Mouse (Mus musculus) liver, embryonic 16.5 days (tissue): ENCODE measurements around the gene Dmpk. TPM values are rescaled to one million over a fixed set of nuclear protein-coding genes. Genes with fewer than 3 reads are reported as not detected.
"Not testable (repeated sequence)": the region's sequence is repeated elsewhere in the genome, so short reads cannot be mapped to it uniquely, and the experiment has no call there.

Experiments used
- ATAC-seq: fragments of 200-750 bp; cut with Nextera tagmentation; 2 replicates; pipeline ENCODE4 v1.8.0; 2017; ENCODE audit warnings: low read depth, mild to moderate bottlenecking, moderate number of reproducible peaks, moderate library complexity
- H3K27ac ChIP-seq: fragments of 300-500 bp; sonication (generic); 2 replicates; pipeline ENCODE4 v1.5.1; 2014; ENCODE audit warnings: mild to moderate bottlenecking, low read length
- H3K27me3 ChIP-seq: fragments of 300-500 bp; sonication (generic); 2 replicates; pipeline ENCODE4 v1.6.1; 2014; ENCODE audit warnings: low read depth, low read length, mixed read lengths; ENCODE audit not compliant: control insufficient read depth, insufficient read depth
- H3K36me3 ChIP-seq: fragments of 300-500 bp; sonication (generic); 2 replicates; pipeline ENCODE4 v1.6.1; 2014; ENCODE audit warnings: mild to moderate bottlenecking; ENCODE audit not compliant: control insufficient read depth, insufficient read depth
- H3K4me1 ChIP-seq: fragments of 300-500 bp; sonication (generic); 2 replicates; pipeline ENCODE4 v1.6.1; 2014; ENCODE audit warnings: low read depth, low read length, mixed read lengths; ENCODE audit not compliant: control insufficient read depth
- H3K4me2 ChIP-seq: fragments of 300-500 bp; sonication (generic); 2 replicates; pipeline ENCODE4 v1.6.1; 2014; ENCODE audit warnings: low read depth, low read length, mixed read lengths
- H3K4me3 ChIP-seq: fragments of 300-500 bp; sonication (generic); 2 replicates; pipeline ENCODE4 v1.5.1; 2014; ENCODE audit warnings: low read depth, mild to moderate bottlenecking, low read length
- H3K9ac ChIP-seq: fragments of 300-500 bp; sonication (generic); 2 replicates; pipeline ENCODE4 v1.6.1; 2014; ENCODE audit warnings: low read depth, low read length
- H3K9me3 ChIP-seq: fragments of 300-500 bp; sonication (generic); replicated peaks from 2 replicates; pipeline ENCODE4 v1.6.1; 2016; ENCODE audit warnings: low read length; ENCODE audit not compliant: control insufficient read depth
- WGBS: fragments of 180-500 bp; shearing (Covaris S2); extraction: QIAGEN DNeasy Blood & Tissue Kit; methylation state at CpG from one replicate; pipeline ENCODE4 v1.1.7; 2014; ENCODE audit not compliant: insufficient replicate concordance; 5-methylcytosine and 5-hydroxymethylcytosine counted together
- polyA plus RNA-seq: library from polyadenylated mRNA; unstranded; fragments of >200 nt; fragmentation: Nextera tagmentation; extraction: Ambion mirVana; gene quantifications from 2 replicates; pipeline ENCODE4 v1.2.1, GENCODE M21; 2015

Gene Dmpk
- polyA plus RNA-seq, 1 experiment from 2014 or later = 17.1 TPM

DNA sequence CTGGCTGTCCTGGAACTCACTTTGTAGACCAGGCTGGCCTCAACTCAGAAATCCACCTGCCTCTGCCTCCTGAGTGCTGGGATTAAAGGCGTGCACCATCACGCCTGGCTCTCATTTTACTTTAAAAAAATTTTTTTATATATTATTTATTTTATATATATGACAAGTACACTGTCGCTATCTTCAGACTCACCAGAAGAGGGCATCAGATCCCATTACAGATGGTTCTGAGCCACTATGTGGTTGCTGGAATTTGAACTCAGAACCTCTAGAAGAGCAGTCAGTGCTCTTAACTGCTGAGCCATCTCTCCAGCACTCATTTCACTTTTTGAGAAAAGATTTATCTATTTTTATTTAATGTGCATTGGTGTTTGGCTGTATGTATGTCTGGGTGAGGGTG, 12.6 kb upstream of the Dmpk start:
- not testable (repeated sequence) for H3K27ac ChIP-seq, H3K4me1 ChIP-seq, H3K9me3 ChIP-seq, H3K9ac ChIP-seq, H3K4me3 ChIP-seq, H3K4me2 ChIP-seq, H3K36me3 ChIP-seq, ATAC-seq
- WGBS = 30% methylated on average over 3 of the region's 3 CpGs
- H3K27me3 ChIP-seq = peaks cover 20% of the 10 kb centered on the region

DNA sequence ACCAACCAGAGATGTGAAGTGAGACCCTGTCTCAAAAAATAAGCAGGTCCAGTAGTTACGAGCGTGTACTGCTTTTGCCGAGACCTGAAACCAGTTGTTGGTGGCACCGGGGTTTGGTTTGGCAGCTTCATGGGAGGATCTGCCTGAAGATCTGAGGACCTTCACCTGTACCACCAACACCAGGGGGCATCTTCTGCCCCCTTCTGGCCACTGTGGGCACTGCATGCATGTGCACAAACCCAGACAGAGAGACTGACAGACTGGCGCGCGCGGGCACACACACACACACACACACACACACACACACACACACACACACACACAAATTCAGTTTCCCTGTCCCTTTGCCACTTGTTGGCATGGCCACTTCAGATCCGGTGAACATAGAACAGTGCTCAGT, 10.1 kb upstream of the Dmpk start:
- Histone ChIP-seq H3K4me2 (no peak overlapping the region), H3K9ac (no peak overlapping the region), H3K4me3 (no peak overlapping the region), H3K36me3 (peaks cover 4% of the 10 kb centered on the region; the same call in 1 of the 2 replicates), H3K27ac (no peak overlapping the region), H3K27me3 (peaks cover 10% of the 10 kb centered on the region), H3K4me1 (peaks cover 20% of the 10 kb centered on the region), H3K9me3 (no peaks in the 10 kb centered on the region)
- WGBS = 67% methylated on average over 9 of the region's 9 CpGs
- no peak for ATAC-seq

DNA sequence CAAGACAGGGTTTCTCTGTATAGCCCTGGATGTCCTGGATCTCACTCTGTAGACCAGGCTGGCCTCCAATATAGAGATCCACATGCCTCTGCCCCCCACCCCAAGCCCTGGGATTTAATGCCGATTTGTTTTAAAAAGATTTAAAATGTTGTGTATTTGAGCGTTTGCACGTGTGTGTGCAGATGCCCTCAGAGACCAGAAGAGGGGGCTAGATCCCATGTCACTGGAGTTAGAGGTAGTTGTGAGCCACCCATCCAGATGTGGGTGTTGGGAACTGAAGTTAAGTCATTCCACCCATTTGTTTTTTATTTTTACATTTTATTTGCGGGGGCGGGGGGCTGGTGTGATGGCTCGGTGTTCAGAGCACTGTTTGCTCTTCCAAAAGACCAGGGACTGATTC, 9.2 kb upstream of the Dmpk start:
- 86% methylated on average over 6 of the region's 6 CpGs for WGBS
- H3K27me3 ChIP-seq = peaks cover 10% of the 10 kb centered on the region
- no peak overlapping the region for H3K27ac ChIP-seq
- no peak for ATAC-seq
- H3K4me3 ChIP-seq = no peak overlapping the region
- no peaks in the 10 kb centered on the region for H3K9me3 ChIP-seq
- H3K4me2 ChIP-seq = no peak overlapping the region
- no peak overlapping the region for H3K9ac ChIP-seq
- H3K36me3 ChIP-seq = peaks cover 4% of the 10 kb centered on the region; the same call in 1 of the 2 replicates
- peaks cover 20% of the 10 kb centered on the region for H3K4me1 ChIP-seq

DNA sequence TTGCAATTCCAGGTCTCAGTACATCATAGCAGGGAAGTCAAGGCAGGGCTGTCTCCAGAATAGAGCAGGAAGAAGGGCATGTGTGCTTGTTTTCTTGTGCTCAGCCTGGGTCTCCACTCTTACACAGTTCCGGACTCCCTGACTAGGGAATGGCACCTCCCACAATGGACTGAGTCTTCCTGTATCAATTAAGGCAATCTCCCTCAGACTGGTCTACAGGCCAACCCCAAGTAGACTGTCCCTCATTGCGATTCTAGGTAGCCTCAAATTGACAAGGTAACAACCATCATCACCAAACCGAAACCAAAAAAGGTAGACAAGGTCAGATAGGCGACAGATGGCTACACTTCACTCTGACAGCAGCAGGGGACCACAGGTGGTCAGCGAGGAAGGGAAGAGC, 8.4 kb upstream of the Dmpk start:
- Histone ChIP-seq H3K27ac (0 out of 2 replicates have a peak overlapping the region, but pooled peaks have one; percentile 13), H3K9me3 (no peaks in the 10 kb centered on the region), H3K4me2 (peak overlapping the region; percentile 87), H3K27me3 (peaks cover 12% of the 10 kb centered on the region), H3K9ac (peak overlapping the region; percentile 87), H3K36me3 (peaks cover 8% of the 10 kb centered on the region), H3K4me1 (peaks cover 20% of the 10 kb centered on the region), H3K4me3 (peak overlapping the region; percentile 80)
- WGBS = 51% methylated on average over 5 of the region's 5 CpGs
- ATAC-seq = no peak

DNA sequence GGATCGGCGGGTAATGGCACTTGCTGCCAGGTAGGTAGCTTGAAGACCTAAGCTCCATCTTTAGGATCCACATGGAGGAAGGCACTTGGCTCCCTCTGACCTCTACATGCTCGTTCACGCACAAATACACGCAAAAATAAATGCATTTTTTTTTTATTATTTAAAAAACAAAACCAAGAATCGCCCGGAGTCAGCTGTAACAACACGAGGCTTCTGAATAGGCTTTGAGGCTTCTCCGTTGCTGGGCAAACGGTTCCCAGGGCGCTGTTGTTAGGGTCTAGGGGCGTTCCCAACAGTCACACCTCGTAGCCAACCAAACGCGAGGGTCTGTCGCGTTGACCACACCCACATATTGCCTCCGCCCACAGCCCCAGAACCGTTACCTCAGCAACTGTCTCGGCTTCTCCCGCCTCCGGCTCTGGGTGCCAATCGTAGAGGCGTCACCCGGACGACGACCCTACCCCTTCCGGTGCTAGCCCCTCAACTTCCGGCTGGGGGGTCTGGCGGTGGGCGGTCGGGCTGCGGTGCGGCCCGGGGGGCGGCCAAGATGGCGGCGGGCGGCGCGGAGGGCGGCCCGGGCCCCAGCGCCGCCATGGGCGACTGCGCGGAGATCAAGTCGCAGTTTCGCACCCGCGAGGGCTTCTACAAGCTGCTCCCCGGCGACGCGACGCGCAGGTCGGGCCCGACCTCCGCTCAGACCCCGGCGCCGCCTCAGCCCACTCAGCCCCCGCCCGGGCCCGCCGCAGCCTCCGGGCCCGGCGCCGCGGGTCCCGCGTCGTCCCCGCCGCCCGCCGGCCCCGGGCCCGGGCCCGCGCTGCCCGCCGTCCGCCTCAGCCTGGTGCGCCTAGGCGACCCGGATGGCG, 7.7 kb upstream of the Dmpk start, which contains the start of gene Dmwd:
Gene Dmwd (plus strand): TSS at position 505 of the 863 bp plus-strand sequence.
- ATAC-seq = peak; percentile 94
- peak within 1 kb of the TSS; percentile 87 for H3K4me2 ChIP-seq
- 1% methylated on average over 73 of the region's 91 CpGs for WGBS
- H3K4me1 ChIP-seq = peaks cover 20% of the 10 kb centered on the region
- H3K27ac ChIP-seq = peak within 1 kb of the TSS; percentile 58
- no peaks in the 10 kb centered on the region for H3K9me3 ChIP-seq
- H3K36me3 ChIP-seq = peaks cover 15% of the 10 kb centered on the region
- H3K4me3 ChIP-seq = peak within 1 kb of the TSS; percentile 80
- peak within 1 kb of the TSS; percentile 87 for H3K9ac ChIP-seq
- H3K27me3 ChIP-seq = peaks cover 12% of the 10 kb centered on the region

DNA sequence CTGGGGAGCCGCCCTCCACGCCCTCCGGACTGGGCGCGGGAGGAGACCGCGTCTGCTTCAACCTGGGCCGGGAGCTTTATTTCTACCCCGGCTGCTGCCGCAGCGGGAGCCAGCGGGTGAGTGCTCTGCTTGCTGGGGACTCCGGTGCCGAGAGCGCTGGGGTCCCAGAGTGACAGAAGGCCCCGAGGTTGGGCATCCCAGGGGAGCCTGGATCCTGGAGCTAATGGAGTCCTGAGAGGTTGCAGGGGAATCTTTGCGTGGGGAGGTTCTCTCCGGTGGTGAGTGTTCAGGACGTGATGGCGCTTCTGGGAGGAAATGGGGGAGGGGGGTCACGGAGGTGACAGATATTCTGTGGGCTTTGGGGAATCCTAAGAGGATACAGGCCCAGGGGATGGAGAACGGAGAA, 7.1 kb upstream of the Dmpk start:
- Histone ChIP-seq H3K9ac (peak overlapping the region; percentile 87), H3K36me3 (peaks cover 20% of the 10 kb centered on the region), H3K4me3 (peak overlapping the region; percentile 80), H3K4me1 (peaks cover 20% of the 10 kb centered on the region), H3K27ac (peak overlapping the region; percentile 58), H3K4me2 (peak overlapping the region; percentile 87), H3K27me3 (peaks cover 12% of the 10 kb centered on the region), H3K9me3 (no peaks in the 10 kb centered on the region)
- ATAC-seq = no peak
- under 1% methylated on average over 22 of the region's 22 CpGs for WGBS

DNA sequence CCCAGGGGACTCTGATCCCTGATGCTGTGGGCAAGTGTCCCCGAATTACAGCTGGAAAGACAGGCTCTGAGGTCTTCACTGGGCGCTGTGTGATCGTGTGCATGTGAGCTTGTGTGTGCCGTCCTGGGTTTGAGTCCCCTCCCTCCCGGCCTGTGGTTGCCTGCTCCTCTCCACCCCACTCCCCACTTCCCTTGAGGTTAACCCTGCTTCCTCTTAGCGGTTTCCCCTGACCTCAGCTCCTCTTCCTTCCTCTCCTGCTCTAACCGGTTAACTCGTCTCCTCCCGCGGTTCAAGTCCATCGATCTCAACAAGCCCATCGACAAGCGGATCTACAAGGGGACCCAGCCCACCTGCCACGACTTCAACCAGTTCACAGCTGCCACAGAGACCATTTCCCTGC, 5.9 kb upstream of the Dmpk start:
- H3K9me3 ChIP-seq = no peaks in the 10 kb centered on the region
- WGBS = 24% methylated on average over 14 of the region's 14 CpGs
- peaks cover 20% of the 10 kb centered on the region for H3K4me1 ChIP-seq
- no peak for ATAC-seq
- no peak overlapping the region for H3K9ac ChIP-seq
- peaks cover 20% of the 10 kb centered on the region for H3K36me3 ChIP-seq
- H3K27ac ChIP-seq = no peak overlapping the region; the same call in 1 of the 2 replicates
- peaks cover 15% of the 10 kb centered on the region for H3K27me3 ChIP-seq
- peak overlapping the region; percentile 87; the same call in 1 of the 2 replicates for H3K4me2 ChIP-seq
- no peak overlapping the region for H3K4me3 ChIP-seq

DNA sequence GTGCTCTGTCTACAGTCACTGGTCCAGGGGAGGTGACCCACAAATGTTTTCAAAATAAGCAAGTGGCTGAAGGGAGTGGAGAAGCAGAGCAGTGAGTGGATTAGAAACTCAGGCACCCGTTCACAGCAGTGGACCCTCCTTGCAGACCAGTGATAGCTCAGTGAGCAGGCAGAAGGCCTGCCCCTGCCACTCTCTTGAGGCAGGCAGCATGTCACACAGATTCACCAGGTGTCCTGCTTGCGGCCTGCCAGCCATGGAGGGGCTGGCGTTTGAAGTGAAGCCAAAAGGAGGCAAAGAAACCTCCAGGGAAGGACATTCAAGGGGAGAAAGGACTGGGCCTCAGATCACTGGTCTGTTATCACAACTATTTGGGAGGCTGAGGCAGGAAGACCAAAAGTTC, 4.9 kb upstream of the Dmpk start:
- Histone ChIP-seq H3K4me1 (peaks cover 27% of the 10 kb centered on the region), H3K27me3 (peaks cover 8% of the 10 kb centered on the region; the same call in 1 of the 2 replicates), H3K4me3 (no peak overlapping the region), H3K9ac (no peak overlapping the region), H3K4me2 (no peak overlapping the region), H3K36me3 (peaks cover 20% of the 10 kb centered on the region), H3K27ac (no peak overlapping the region), H3K9me3 (no peaks in the 10 kb centered on the region)
- no peak for ATAC-seq
- WGBS = 67% methylated on average over 3 of the region's 3 CpGs

DNA sequence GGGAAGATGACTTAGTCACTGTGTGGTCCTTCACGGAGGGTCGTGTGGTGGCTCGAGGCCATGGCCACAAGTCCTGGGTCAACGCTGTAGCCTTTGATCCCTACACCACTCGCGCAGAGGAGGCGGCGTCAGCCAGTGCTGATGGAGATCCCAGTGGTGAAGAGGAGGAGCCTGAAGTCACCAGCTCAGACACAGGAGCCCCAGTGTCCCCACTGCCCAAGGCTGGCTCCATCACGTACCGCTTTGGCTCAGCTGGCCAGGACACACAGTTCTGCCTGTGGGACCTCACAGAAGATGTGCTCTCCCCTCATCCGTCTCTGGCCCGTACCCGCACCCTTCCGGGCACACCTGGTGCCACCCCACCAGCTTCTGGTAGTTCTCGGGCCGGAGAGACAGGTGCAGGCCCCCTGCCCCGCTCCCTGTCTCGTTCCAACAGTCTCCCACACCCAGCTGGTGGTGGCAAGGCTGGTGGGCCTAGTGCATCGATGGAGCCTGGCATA, 3.1 kb upstream of the Dmpk start:
- Histone ChIP-seq H3K4me1 (peaks cover 29% of the 10 kb centered on the region), H3K4me2 (no peak overlapping the region), H3K27ac (no peak overlapping the region), H3K36me3 (peaks cover 20% of the 10 kb centered on the region), H3K9me3 (no peaks in the 10 kb centered on the region), H3K4me3 (no peak overlapping the region), H3K27me3 (peaks cover 8% of the 10 kb centered on the region), H3K9ac (no peak overlapping the region)
- 83% methylated on average over 19 of the region's 19 CpGs for WGBS
- ATAC-seq = no peak
